Mouse (Mus musculus): ENCODE data around the gene Slc25a12.
A peak's percentile ranks its signal among the peaks of the same experiment; 100 is the strongest.
"Not testable (repeated sequence)": the region's sequence is repeated elsewhere in the genome, so short reads cannot be mapped to it uniquely, and the experiment has no call there.

Gene Slc25a12

GRCm38 (mm10) chr2:71367125-71367880 lies at the start of gene Slc25a12:
Slc25a12 (minus strand) TSS chr2:71367749.
- peak; percentile 84 for DNase-seq (ENCODE audit: low read depth, low spot score)

GRCm38 (mm10) chr2:71405613-71406012 lies 38.1 kb upstream of the Slc25a12 start:
- DNase-seq (ENCODE audit: low read depth, low spot score), result no peak

- no peak for DNase-seq (ENCODE audit: low read depth, low spot score)
Measured at GRCm38 (mm10) chr2:71389864-71390263, 22.3 kb upstream of the Slc25a12 start.

GRCm38 (mm10) chr2:71388951-71389763 lies 21.6 kb upstream of the Slc25a12 start, which contains the start of gene Hat1:
Hat1 (plus strand) TSS chr2:71388958.
- DNase-seq (ENCODE audit: low read depth, low spot score), result peak; percentile 97

- DNase-seq (ENCODE audit: low read depth, low spot score), result no peak
Measured at GRCm38 (mm10) chr2:71387766-71388165, 20.2 kb upstream of the Slc25a12 start.

GRCm38 (mm10) chr2:71383890-71384289 lies 16.3 kb upstream of the Slc25a12 start:
- DNase-seq (ENCODE audit: low read depth, low spot score), result no peak

GRCm38 (mm10) chr2:71381962-71382361 lies 14.4 kb upstream of the Slc25a12 start:
- no peak for DNase-seq (ENCODE audit: low read depth, low spot score)

GRCm38 (mm10) chr2:71377426-71377825 lies 9.9 kb upstream of the Slc25a12 start:
- DNase-seq (ENCODE audit: low read depth, low spot score), result no peak

GRCm38 (mm10) chr2:71376433-71376906 lies 8.9 kb upstream of the Slc25a12 start:
- DNase-seq (ENCODE audit: low read depth, low spot score), result no peak

GRCm38 (mm10) chr2:71374275-71375155 lies 7.0 kb upstream of the Slc25a12 start:
- DNase-seq (ENCODE audit: low read depth, low spot score), result no peak

- DNase-seq (ENCODE audit: low read depth, low spot score), result not testable (repeated sequence)
Measured at GRCm38 (mm10) chr2:71372261-71372660, 4.7 kb upstream of the Slc25a12 start.

GRCm38 (mm10) chr2:71371790-71372189 lies 4.2 kb upstream of the Slc25a12 start:
- no peak for DNase-seq (ENCODE audit: low read depth, low spot score)

GRCm38 (mm10) chr2:71368086-71368485 lies 537 bp upstream of the Slc25a12 start:
- no peak for DNase-seq (ENCODE audit: low read depth, low spot score)

GRCm38 (mm10) chr2:71366618-71367124 lies 878 bp downstream of the Slc25a12 start:
- DNase-seq (ENCODE audit: low read depth, low spot score), result no peak

- no peak for DNase-seq (ENCODE audit: low read depth, low spot score)
Measured at GRCm38 (mm10) chr2:71360192-71360591, 7.4 kb downstream of the Slc25a12 start.

- DNase-seq (ENCODE audit: low read depth, low spot score), result no peak
Measured at GRCm38 (mm10) chr2:71358347-71358746, 9.2 kb downstream of the Slc25a12 start.

GRCm38 (mm10) chr2:71354055-71354425 lies 13.5 kb downstream of the Slc25a12 start:
- no peak for DNase-seq (ENCODE audit: low read depth, low spot score)

- peak; percentile 28 for DNase-seq (ENCODE audit: low read depth, low spot score)
Measured at GRCm38 (mm10) chr2:71353306-71354054, 14.1 kb downstream of the Slc25a12 start.

- DNase-seq (ENCODE audit: low read depth, low spot score), result no peak
Measured at GRCm38 (mm10) chr2:71351727-71351987, 15.9 kb downstream of the Slc25a12 start.

- no peak for DNase-seq (ENCODE audit: low read depth, low spot score)
Measured at GRCm38 (mm10) chr2:71350904-71351726, 16.4 kb downstream of the Slc25a12 start.
